Mouse (Mus musculus) E14TG2a.4 (cell line): ENCODE measurements around the gene Chic2.

Experiments
- CTCF ChIP-seq: conservative IDR thresholded peaks from 2 replicates; pipeline ENCODE4 v1.5.1; 2014; ENCODE audit warnings: low read length
- NANOG ChIP-seq: IDR thresholded peaks from 2 replicates; pipeline ENCODE4 v1.6.1; 2014; ENCODE audit warnings: borderline replicate concordance, low read length, mixed read lengths

DNA sequence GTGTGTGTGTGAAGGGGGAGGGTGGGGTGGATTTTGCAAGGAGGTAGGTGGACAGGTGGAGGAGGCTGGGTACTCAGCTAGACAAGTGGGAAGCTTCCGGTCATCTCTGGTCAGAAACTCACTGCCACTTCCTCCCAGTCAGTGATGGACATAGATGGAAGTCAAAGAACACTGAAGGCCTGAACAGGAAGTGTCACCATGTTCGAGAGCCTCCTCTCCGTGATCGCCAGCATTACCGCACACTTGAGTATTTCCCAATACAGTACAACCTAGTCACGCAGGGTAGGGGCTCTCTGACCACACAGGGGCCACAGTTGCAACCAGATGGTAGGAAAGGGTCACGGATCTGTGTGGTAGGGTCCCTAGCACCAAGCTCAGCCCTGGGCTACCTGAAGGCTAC is 69.1 kb downstream of the Chic2 start:
- TF ChIP-seq CTCF: no peak
- no peak for TF ChIP-seq NANOG
